Mouse (Mus musculus): Measurements from ENCODE around the gene Btaf1.

DNA sequence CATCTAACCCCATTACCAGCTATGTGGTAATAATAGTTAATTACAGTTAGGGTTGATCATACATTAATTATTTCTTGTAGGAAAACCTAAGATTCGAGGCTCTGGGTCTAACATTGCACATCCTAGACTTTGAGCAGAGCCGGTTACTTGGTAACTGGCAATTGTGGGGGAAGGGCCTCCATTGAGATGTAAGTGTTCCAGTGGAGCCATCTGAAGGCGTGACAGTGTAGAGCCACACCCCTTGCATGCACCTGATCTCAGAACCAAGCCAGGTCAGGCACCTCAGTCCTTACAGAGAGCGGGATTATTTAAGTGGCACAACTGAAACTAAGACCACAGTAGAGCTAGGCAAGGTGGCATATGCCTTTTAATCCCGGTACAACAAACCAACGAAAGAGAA is 87.6 kb downstream of the Btaf1 start:
- TF ChIP-seq CTCF (conservative IDR thresholded peaks at IDR 0.05 in 1 of 2, IDR thresholded peaks at IDR 0.05 in 1 of 2; ENCODE audit: low read depth in 2 of 2, low read length in 2 of 2), result no peak
- no peak for TF ChIP-seq BHLHE40 (IDR thresholded peaks at IDR 0.05; ENCODE audit: low read depth, low read length)
- no peak for TF ChIP-seq HCFC1 (IDR thresholded peaks at IDR 0.05; ENCODE audit: low read depth, low read length)
- TF ChIP-seq MXI1 (IDR thresholded peaks at IDR 0.05; ENCODE audit: low read depth, low read length), result no peak
- no peak for TF ChIP-seq POLR2A (IDR thresholded peaks at IDR 0.05; ENCODE audit: low read depth, low read length)
- no peak for TF ChIP-seq MEF2A (IDR thresholded peaks at IDR 0.05; ENCODE audit: borderline replicate concordance, low read depth, low read length)
- no peak for TF ChIP-seq CHD2 (IDR thresholded peaks at IDR 0.05; ENCODE audit: low read length)
